Mouse (Mus musculus) cerebellum, adult 2 months (tissue): ENCODE measurements around the gene Tkt. TPM values are rescaled to one million over a fixed set of nuclear protein-coding genes. Genes with fewer than 3 reads are reported as not detected.

Experiments used
- DNase-seq, 2 experiments: peaks; one replicate each; pipeline ENCODE4 v3.0.0; 2021
- H3K27ac ChIP-seq: fragments of 200-500 bp; 2 replicates; pipeline ENCODE4 v1.5.1; 2012; ENCODE audit warnings: low read length, control low read depth, inconsistent platforms; ENCODE audit not compliant: insufficient read depth
- H3K27me3 ChIP-seq: fragments of 200-500 bp; 2 replicates; pipeline ENCODE4 v1.6.1; 2012; ENCODE audit warnings: inconsistent platforms, mild to moderate bottlenecking, low read length, moderate library complexity; ENCODE audit not compliant: control insufficient read depth, insufficient read depth
- H3K4me1 ChIP-seq: fragments of 200-500 bp; 2 replicates; pipeline ENCODE4 v1.6.1; 2011; ENCODE audit warnings: low read length; ENCODE audit not compliant: control insufficient read depth, insufficient read depth
- H3K4me3 ChIP-seq: fragments of 200-500 bp; replicated peaks from 2 replicates; pipeline ENCODE3; 2011; ENCODE audit warnings: mild to moderate bottlenecking, low read depth, low read length, control low read depth; ENCODE audit not compliant: insufficient read depth
- CTCF ChIP-seq: fragments of 200-500 bp; IDR thresholded peaks from 2 replicates; pipeline ENCODE4 v1.5.1; 2011; ENCODE audit warnings: low read depth, mild to moderate bottlenecking, control low read depth, low read length, moderate library complexity, borderline replicate concordance; ENCODE audit not compliant: insufficient read depth
- POLR2A ChIP-seq: fragments of 200-500 bp; IDR thresholded peaks from 2 replicates; pipeline ENCODE4 v1.6.1; 2011; ENCODE audit warnings: low read length, control low read depth, borderline replicate concordance; ENCODE audit not compliant: insufficient read depth
- WGBS: fragments of 180-500 bp; shearing (Covaris S2); methylation state at CpG from one replicate; pipeline ENCODE4 v1.1.7; 2018; 5-methylcytosine and 5-hydroxymethylcytosine counted together
- polyA plus RNA-seq: library from polyadenylated mRNA; depleted of rRNA; stranded (reverse); fragments of >200 nt; gene quantifications from 2 replicates; pipeline ENCODE4 v1.2.3, GENCODE M21; 2012

The Tkt gene
- polyA plus RNA-seq, 1 experiment = 183 TPM

- Histone ChIP-seq H3K4me3 (no peak overlapping the region), H3K27ac (no peak overlapping the region), H3K27me3 (no peaks in the 10 kb centered on the region), H3K4me1 (peaks cover 7% of the 10 kb centered on the region)
- no peak for DNase-seq
- WGBS = 92% methylated on average over 5 of the region's 5 CpGs
- no peak for TF ChIP-seq POLR2A
Measured at GRCm38 (mm10) chr14:30606817-30607216, 58.7 kb downstream of the Tkt start.

- TF ChIP-seq CTCF = no peak
- DNase-seq = no peak
- Histone ChIP-seq H3K27ac (no peak overlapping the region), H3K27me3 (no peaks in the 10 kb centered on the region), H3K4me3 (no peak overlapping the region), H3K4me1 (peaks cover 7% of the 10 kb centered on the region)
- WGBS = 84% methylated on average over 4 of the region's 4 CpGs
Measured at GRCm38 (mm10) chr14:30607696-30608095, 59.5 kb downstream of the Tkt start.

GRCm38 (mm10) chr14:30608176-30608575 is 60.0 kb downstream of the Tkt start:
- peak in 1 of 2 experiments; percentile 34 for DNase-seq
- TF ChIP-seq CTCF = no peak
- no peak for TF ChIP-seq POLR2A
- no peaks in the 10 kb centered on the region for H3K27me3 ChIP-seq
- H3K4me3 ChIP-seq = no peak overlapping the region
- 43% methylated on average over 6 of the region's 6 CpGs for WGBS
- no peak overlapping the region for H3K27ac ChIP-seq
- peaks cover 7% of the 10 kb centered on the region for H3K4me1 ChIP-seq

GRCm38 (mm10) chr14:30609499-30609898 is 61.3 kb downstream of the Tkt start:
- Histone ChIP-seq H3K27me3 (no peaks in the 10 kb centered on the region), H3K4me3 (no peak overlapping the region), H3K27ac (no peak overlapping the region), H3K4me1 (peaks cover 7% of the 10 kb centered on the region)
- 67% methylated on average over 3 of the region's 3 CpGs for WGBS
- TF ChIP-seq POLR2A = no peak
- no peak for TF ChIP-seq CTCF
- no peak for DNase-seq

- no peak for DNase-seq
- Histone ChIP-seq H3K27ac (no peak overlapping the region), H3K4me3 (no peak overlapping the region), H3K27me3 (no peaks in the 10 kb centered on the region), H3K4me1 (peaks cover 7% of the 10 kb centered on the region)
- TF ChIP-seq POLR2A (no peak), CTCF (no peak)
- 87% methylated on average over 2 of the region's 2 CpGs for WGBS
Measured at GRCm38 (mm10) chr14:30610304-30610703, 62.1 kb downstream of the Tkt start.

- H3K4me3 ChIP-seq = no peak overlapping the region
- no peak for TF ChIP-seq CTCF
- TF ChIP-seq POLR2A = no peak
- no peak overlapping the region for H3K27ac ChIP-seq
- H3K27me3 ChIP-seq = no peaks in the 10 kb centered on the region
- WGBS = 88% methylated on average over 3 of the region's 3 CpGs
- no peak for DNase-seq
- peaks cover 7% of the 10 kb centered on the region for H3K4me1 ChIP-seq
Measured at GRCm38 (mm10) chr14:30610940-30611339, 62.8 kb downstream of the Tkt start.

- TF ChIP-seq POLR2A = no peak
- TF ChIP-seq CTCF = peak; percentile 72
- Histone ChIP-seq H3K4me3 (no peak overlapping the region), H3K4me1 (peaks cover 7% of the 10 kb centered on the region), H3K27ac (no peak overlapping the region), H3K27me3 (no peaks in the 10 kb centered on the region)
- 23% methylated on average over 7 of the region's 7 CpGs for WGBS
- peak; percentile 41 to 61 for DNase-seq
Measured at GRCm38 (mm10) chr14:30612523-30612922, 64.4 kb downstream of the Tkt start.

GRCm38 (mm10) chr14:30612962-30613715 is 65.0 kb downstream of the Tkt start:
- TF ChIP-seq CTCF = no peak
- TF ChIP-seq POLR2A = no peak
- Histone ChIP-seq H3K27ac (no peak overlapping the region), H3K4me3 (no peak overlapping the region), H3K27me3 (no peaks in the 10 kb centered on the region), H3K4me1 (peaks cover 2% of the 10 kb centered on the region; the same call in 1 of the 2 replicates)
- DNase-seq = no peak
- 86% methylated on average over 2 of the region's 2 CpGs for WGBS
